Mouse (Mus musculus) midbrain, embryonic 11.5 days (tissue): ENCODE data around the gene Zbtb20. TPM values are rescaled to one million over a fixed set of nuclear protein-coding genes. Genes with fewer than 3 reads are reported as not detected.

Experiments used
- ATAC-seq: fragments of 200-750 bp; cut with Nextera tagmentation; 2 replicates; pipeline ENCODE4 v1.8.0; 2017; ENCODE audit warnings: moderate TSS enrichment, moderate library complexity; ENCODE audit not compliant: low FRiP score
- DNase-seq: peaks from one replicate; pipeline ENCODE4 v3.0.0; 2015; ENCODE audit warnings: low spot score; ENCODE audit errors: missing footprints
- H3K27ac ChIP-seq: fragments of 300-500 bp; sonication (generic); 2 replicates; pipeline ENCODE4 v1.5.1; 2014; ENCODE audit warnings: low read depth, low read length
- H3K27me3 ChIP-seq: fragments of 300-500 bp; sonication (generic); 2 replicates; pipeline ENCODE4 v1.6.1; 2014; ENCODE audit warnings: mild to moderate bottlenecking, low read length, moderate library complexity, mixed read lengths; ENCODE audit not compliant: control insufficient read depth, insufficient read depth
- H3K36me3 ChIP-seq: fragments of 300-500 bp; sonication (generic); 2 replicates; pipeline ENCODE4 v1.6.1; 2014; ENCODE audit warnings: mild to moderate bottlenecking, low read length, moderate library complexity, mixed read lengths; ENCODE audit not compliant: control insufficient read depth, insufficient read depth
- H3K4me1 ChIP-seq: fragments of 300-500 bp; sonication (generic); 2 replicates; pipeline ENCODE4 v1.6.1; 2014; ENCODE audit warnings: low read length; ENCODE audit not compliant: control insufficient read depth, insufficient read depth
- H3K4me2 ChIP-seq: fragments of 300-500 bp; sonication (generic); 2 replicates; pipeline ENCODE4 v1.6.1; 2014; ENCODE audit warnings: mild to moderate bottlenecking, moderate library complexity
- H3K4me3 ChIP-seq: fragments of 300-500 bp; sonication (generic); 2 replicates; pipeline ENCODE4 v1.5.1; 2014; ENCODE audit warnings: low read depth, low read length
- H3K9ac ChIP-seq: fragments of 300-500 bp; sonication (generic); 2 replicates; pipeline ENCODE4 v1.6.1; 2014; ENCODE audit warnings: low read length
- H3K9me3 ChIP-seq: fragments of 300-500 bp; sonication (generic); 2 replicates; pipeline ENCODE4 v1.6.1; 2016; ENCODE audit warnings: low read length; ENCODE audit not compliant: control insufficient read depth
- WGBS: fragments of 180-500 bp; shearing (Covaris S2); extraction: QIAGEN DNeasy Blood & Tissue Kit; methylation state at CpG from one replicate; pipeline ENCODE4 v1.1.7; 2014; 5-methylcytosine and 5-hydroxymethylcytosine counted together
- polyA plus RNA-seq: library from polyadenylated mRNA; unstranded; fragments of >200 nt; fragmentation: Nextera tagmentation; extraction: Ambion mirVana; gene quantifications from 2 replicates; pipeline ENCODE4 v1.2.1, GENCODE M21; 2014

The Zbtb20 gene
- polyA plus RNA-seq, 1 experiment from 2014 or later, result 45.6 TPM

DNA sequence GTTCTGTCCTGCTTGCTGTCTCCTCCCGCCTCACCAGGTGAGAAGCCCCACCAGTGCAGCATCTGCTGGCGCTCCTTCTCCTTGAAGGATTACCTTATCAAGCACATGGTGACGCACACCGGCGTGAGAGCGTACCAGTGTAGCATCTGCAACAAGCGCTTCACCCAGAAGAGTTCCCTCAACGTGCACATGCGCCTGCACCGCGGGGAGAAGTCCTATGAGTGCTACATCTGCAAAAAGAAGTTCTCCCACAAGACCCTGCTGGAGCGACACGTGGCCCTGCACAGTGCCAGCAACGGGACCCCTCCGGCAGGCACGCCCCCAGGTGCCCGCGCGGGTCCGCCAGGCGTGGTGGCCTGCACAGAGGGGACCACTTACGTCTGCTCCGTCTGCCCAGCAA is 742.6 kb downstream of the Zbtb20 start:
- ATAC-seq (no peak), DNase-seq (no peak)
- Histone ChIP-seq H3K27ac (no peak overlapping the region), H3K4me1 (peaks cover 10% of the 10 kb centered on the region), H3K27me3 (no peaks in the 10 kb centered on the region), H3K36me3 (0 out of 2 replicates have a peak, but pooled peaks cover 5% of the 10 kb centered on the region), H3K4me3 (no peak overlapping the region), H3K9me3 (no peaks in the 10 kb centered on the region), H3K9ac (no peak overlapping the region), H3K4me2 (no peak overlapping the region)
- WGBS, result 88% methylated on average over 23 of the region's 23 CpGs

DNA sequence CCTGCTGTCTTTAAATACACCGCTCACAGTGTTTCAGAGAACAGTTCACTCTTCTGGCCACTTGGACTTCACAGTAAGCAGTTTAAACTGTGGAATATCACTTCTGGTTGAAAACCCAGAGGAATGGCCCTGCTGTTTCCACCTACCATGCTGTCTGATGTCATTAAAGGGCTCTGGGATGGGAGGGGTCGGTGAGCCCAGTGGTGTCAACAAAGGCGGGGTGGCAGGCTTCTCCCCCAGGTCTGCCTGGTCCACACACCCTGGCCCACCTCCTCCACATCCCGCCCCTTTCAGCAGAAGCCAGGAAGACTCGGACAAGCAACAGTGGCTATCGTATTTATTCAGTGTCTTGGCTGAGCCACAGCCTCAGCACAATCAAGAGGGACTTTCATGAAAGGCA is 743.6 kb downstream of the Zbtb20 start:
- no peak overlapping the region for H3K27ac ChIP-seq

DNA sequence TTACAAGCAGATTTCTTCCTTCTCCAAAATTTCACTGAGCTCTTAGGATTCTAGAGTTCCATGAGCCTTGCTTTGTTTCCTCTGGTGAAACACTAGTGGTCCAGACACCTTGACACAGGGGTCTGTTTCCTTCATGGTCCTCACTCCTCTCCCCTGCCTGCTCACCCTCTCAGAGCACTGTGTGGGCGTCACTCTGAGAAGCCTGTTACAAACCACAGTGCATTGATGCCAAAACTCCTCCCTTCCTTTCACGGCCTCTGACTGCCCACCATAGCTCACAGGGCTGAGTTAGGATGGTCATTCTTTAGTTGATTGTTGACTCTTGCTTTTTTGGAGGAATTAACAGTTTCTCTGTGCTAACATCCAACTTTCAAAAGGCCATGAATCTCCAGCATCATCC is 744.7 kb downstream of the Zbtb20 start:
- peak; percentile 17; the same call in 1 of the 2 replicates for ATAC-seq
- H3K36me3 ChIP-seq, result 0 out of 2 replicates have a peak, but pooled peaks cover 5% of the 10 kb centered on the region
- no peak overlapping the region for H3K4me2 ChIP-seq
- peaks cover 19% of the 10 kb centered on the region for H3K4me1 ChIP-seq
- no peak overlapping the region for H3K9ac ChIP-seq
- no peak overlapping the region for H3K4me3 ChIP-seq
- DNase-seq, result no peak
- WGBS, result 3% methylated on average over 2 of the region's 2 CpGs
- no peak overlapping the region for H3K27ac ChIP-seq
- H3K27me3 ChIP-seq, result no peaks in the 10 kb centered on the region
- no peaks in the 10 kb centered on the region for H3K9me3 ChIP-seq

More for the DNA sequence above, 743.6 kb downstream of the Zbtb20 start:
- peaks cover 18% of the 10 kb centered on the region for H3K4me1 ChIP-seq
- H3K9ac ChIP-seq, result no peak overlapping the region
- ATAC-seq (peak; percentile 67), DNase-seq (no peak)
- no peaks in the 10 kb centered on the region for H3K27me3 ChIP-seq
- no peak overlapping the region for H3K4me3 ChIP-seq
- no peak overlapping the region for H3K4me2 ChIP-seq
- H3K36me3 ChIP-seq, result 0 out of 2 replicates have a peak, but pooled peaks cover 5% of the 10 kb centered on the region
- H3K9me3 ChIP-seq, result no peaks in the 10 kb centered on the region
- WGBS, result 40% methylated on average over 6 of the region's 6 CpGs

DNA sequence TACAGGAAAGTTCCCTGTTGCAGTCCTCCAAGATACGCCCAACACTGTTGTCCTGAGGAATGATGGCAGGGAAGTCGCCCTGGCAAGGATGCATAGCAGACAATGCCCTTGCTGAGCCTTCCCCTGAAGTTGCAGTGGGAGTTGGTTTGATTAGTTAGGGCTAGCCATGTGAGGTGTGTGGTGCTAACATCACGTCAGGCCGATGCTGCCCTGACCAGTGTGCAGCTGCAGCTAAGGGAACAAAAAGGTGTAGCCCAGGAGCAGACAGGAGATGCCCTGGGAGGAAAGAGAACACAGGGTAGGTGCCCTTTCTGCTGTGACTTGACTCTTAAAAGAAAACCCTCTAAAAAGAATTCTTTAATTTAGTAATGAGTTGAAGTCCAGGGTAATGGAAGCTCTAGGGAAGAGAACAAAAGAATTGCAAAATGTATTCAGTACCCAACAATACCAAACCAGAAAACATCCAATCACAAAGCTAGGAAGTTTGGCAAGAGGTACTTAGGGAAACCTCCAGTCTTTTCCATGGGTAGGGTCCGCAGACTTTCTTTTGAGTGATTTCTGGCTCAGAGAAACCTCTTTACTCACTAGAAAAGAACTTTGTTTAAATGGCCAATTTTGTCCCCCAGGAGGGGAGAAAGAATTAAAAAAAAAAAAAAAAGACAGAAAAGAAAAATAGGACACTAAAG is 747.8 kb downstream of the Zbtb20 start:
- H3K9ac ChIP-seq, result no peak overlapping the region
- WGBS, result 47% methylated on average over 5 of the region's 5 CpGs
- peak overlapping the region; percentile 3; the same call in 1 of the 2 replicates for H3K27ac ChIP-seq
- peaks cover 19% of the 10 kb centered on the region for H3K4me1 ChIP-seq
- no peak for DNase-seq
- no peak overlapping the region for H3K4me2 ChIP-seq
- ATAC-seq, result peak; percentile 67
- H3K36me3 ChIP-seq, result 0 out of 2 replicates have a peak, but pooled peaks cover under 1% of the 10 kb centered on the region
- no peaks in the 10 kb centered on the region for H3K27me3 ChIP-seq
- H3K9me3 ChIP-seq, result no peaks in the 10 kb centered on the region
- no peak overlapping the region for H3K4me3 ChIP-seq

DNA sequence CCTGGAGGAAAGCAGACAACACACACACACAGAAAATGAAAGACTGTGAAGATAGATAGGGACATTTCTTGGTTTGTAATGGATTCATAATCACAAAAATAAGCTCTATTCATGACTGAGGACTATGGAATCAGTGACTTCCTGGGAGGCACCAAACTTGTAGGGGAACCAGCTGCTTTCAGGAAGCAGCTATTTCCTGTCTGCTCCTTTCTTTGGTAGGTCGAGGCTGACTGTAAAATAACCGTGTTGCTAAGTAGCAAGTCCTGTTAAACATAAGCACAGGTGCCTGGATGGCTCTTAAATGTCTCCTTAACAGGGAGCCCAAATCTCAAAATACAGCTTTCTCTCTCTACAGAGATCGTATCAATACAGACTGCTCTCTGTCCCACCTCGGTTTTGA is 749.2 kb downstream of the Zbtb20 start:
- no peaks in the 10 kb centered on the region for H3K36me3 ChIP-seq
- H3K27me3 ChIP-seq, result no peaks in the 10 kb centered on the region
- H3K4me2 ChIP-seq, result no peak overlapping the region
- H3K4me1 ChIP-seq, result peaks cover 20% of the 10 kb centered on the region
- no peak overlapping the region for H3K4me3 ChIP-seq
- no peak overlapping the region for H3K27ac ChIP-seq
- DNase-seq (no peak), ATAC-seq (no peak)
- H3K9me3 ChIP-seq, result no peaks in the 10 kb centered on the region
- no peak overlapping the region for H3K9ac ChIP-seq
- WGBS, result 88% methylated on average over 4 of the region's 4 CpGs

DNA sequence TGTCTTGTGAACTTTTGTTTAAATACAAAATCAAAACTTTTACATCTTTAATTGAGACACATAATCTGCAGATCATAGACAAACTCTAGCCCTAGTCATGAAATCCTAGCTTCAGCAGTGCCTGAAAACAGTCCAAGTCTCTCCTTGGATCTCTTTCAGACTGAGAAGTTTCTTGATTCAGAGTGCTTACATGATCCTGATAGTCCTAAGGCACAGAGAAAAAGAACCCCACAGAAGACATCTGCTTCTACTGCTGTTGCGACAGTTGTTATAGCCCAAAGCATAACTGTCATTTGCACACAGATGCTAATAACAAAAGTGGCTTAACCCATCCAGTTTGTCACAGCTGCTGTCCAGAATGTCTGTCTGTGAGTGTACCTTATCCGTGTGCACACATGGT is 749.6 kb downstream of the Zbtb20 start:
- no peaks in the 10 kb centered on the region for H3K27me3 ChIP-seq
- no peaks in the 10 kb centered on the region for H3K9me3 ChIP-seq
- no peaks in the 10 kb centered on the region for H3K36me3 ChIP-seq
- no peak overlapping the region for H3K4me3 ChIP-seq
- no peak for ATAC-seq
- no peak overlapping the region for H3K9ac ChIP-seq
- peaks cover 23% of the 10 kb centered on the region for H3K4me1 ChIP-seq
- no peak for DNase-seq
- H3K4me2 ChIP-seq, result no peak overlapping the region
- 89% methylated on average over 2 of the region's 2 CpGs for WGBS
- no peak overlapping the region for H3K27ac ChIP-seq

DNA sequence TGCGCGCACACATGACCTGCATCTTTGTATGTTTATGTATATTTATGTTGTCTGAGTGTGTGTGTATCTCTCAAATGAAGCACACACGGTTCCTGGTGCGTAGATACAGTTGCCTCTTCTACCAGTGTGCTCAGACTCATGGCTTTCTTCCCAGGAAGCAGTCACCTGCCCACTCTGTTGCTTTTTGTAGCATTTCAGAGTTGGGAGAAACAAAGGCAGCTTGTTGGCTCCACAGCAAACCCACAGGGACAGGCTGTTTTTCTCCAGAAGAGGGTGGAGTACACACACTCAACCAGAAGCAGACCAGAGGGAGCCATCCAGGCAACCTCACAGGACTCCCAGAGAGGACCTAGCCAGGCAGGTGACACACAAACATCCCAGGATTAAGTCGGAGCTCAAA is 750.3 kb downstream of the Zbtb20 start:
- Histone ChIP-seq H3K4me1 (peaks cover 23% of the 10 kb centered on the region), H3K9me3 (no peaks in the 10 kb centered on the region), H3K36me3 (no peaks in the 10 kb centered on the region)

DNA sequence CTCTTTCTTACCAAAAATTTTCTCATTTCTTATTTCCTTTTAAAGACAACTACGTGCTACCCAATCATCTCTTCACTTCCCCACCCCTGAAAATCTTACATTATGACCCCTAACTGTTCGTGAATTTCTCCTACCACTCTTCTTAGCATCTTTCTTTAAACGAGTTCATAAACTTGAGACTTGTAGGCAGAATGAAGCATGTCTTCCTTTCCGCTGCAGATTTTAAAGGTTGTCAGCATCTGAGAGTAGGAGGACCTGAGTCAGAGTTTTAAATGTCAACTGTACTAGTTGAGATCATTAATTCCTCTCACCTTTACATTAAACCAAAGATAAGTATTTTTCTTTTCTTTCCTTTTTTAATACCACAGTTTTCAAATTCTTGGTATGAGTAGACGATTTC is 753.0 kb downstream of the Zbtb20 start:
- no peaks in the 10 kb centered on the region for H3K27me3 ChIP-seq
- H3K9me3 ChIP-seq, result no peaks in the 10 kb centered on the region
- WGBS, result 89% methylated on average over 5 of the region's 5 CpGs
- no peak overlapping the region for H3K4me2 ChIP-seq
- no peak for DNase-seq
- no peak overlapping the region for H3K27ac ChIP-seq
- no peak overlapping the region for H3K4me3 ChIP-seq
- peaks cover 10% of the 10 kb centered on the region for H3K4me1 ChIP-seq
- no peaks in the 10 kb centered on the region for H3K36me3 ChIP-seq
- no peak for ATAC-seq
- no peak overlapping the region for H3K9ac ChIP-seq

More for the DNA sequence above, 750.3 kb downstream of the Zbtb20 start:
- Histone ChIP-seq H3K27ac (no peak overlapping the region), H3K4me2 (no peak overlapping the region), H3K9ac (no peak overlapping the region), H3K4me3 (no peak overlapping the region), H3K27me3 (no peaks in the 10 kb centered on the region)
- no peak for DNase-seq
- ATAC-seq, result no peak
- WGBS, result 93% methylated on average over 5 of the region's 5 CpGs

DNA sequence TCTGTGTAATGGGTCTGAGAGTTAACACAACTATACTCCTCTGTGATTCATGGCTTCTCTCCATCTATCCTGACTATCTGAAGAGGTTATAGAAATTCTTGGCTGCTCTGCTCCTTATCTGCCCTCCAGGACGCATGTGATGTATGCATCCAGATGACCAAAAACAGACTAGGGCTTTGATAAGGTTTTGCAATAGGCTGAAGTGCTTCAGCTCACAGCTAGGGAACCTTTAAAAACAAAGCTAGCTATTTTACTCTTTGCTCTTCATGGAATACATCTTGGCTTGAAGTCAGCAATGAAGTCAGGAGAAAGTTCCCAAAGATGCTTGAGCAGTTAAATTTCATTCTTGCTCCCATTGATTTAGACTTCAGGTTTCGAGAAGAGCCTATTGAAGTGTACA is 756.1 kb downstream of the Zbtb20 start:
- no peaks in the 10 kb centered on the region for H3K9me3 ChIP-seq
- WGBS, result 80% methylated on average over 2 of the region's 2 CpGs
- H3K4me1 ChIP-seq, result peaks cover 4% of the 10 kb centered on the region
- no peak overlapping the region for H3K27ac ChIP-seq
- no peak for ATAC-seq
- H3K36me3 ChIP-seq, result no peaks in the 10 kb centered on the region
- H3K4me3 ChIP-seq, result no peak overlapping the region
- no peaks in the 10 kb centered on the region for H3K27me3 ChIP-seq
- no peak overlapping the region for H3K4me2 ChIP-seq
- H3K9ac ChIP-seq, result no peak overlapping the region
- DNase-seq, result no peak
